Mouse (Mus musculus): Measurements from ENCODE around the gene Ttll12. TPM values are rescaled to one million over a fixed set of nuclear protein-coding genes. Genes with fewer than 3 reads are reported as not detected.

The Ttll12 gene
- total RNA-seq, 2 experiments from 2014 or later, result 4.2 to 4.9 TPM

DNA sequence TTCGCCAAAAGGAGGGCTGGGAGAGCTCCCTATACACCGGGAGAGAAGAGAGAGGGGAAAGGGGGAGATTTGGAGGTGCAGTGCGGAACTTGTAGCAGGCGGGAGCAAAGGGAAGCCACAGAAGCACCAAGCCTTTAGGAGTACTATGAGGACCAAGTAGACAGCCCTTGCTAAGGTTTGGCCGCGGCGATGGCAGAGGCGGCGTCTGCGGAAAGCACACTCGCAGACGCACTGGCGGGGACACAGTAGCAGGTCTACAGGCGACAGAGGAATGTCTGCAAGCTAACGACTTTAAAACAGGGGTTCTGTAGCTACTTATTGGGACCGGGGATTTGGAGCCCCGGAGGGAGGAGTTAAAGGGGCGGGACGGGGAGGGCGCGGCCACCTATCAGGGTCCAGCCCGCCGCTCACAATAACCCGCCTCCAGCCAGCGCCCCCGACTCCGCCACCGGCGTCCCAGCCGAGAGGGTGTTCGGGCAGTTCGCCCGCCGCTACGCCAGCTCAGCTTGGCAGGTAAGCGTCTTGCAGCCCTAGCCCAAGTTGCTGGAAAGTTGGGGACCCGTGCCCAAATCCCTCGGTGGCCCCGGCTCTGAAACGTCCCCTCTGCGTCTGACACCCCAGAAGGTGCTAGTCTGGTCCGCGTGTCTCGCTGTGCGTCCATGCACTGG, 68.4 kb downstream of the Ttll12 start, which contains the start of gene Bik:
Bik (plus strand) TSS at position 439 of the 668 bp plus-strand sequence.
- DNase-seq, result peak; percentile 48

Other genes starting within 250 kb of the Ttll12 start
- gene Arfgap3, start 244.9 kb downstream of the Ttll12 start, total RNA-seq (2021), result 1 to 10 TPM; 5.8 to 9.6 TPM
- gene Pacsin2, start 130.6 kb downstream of the Ttll12 start, total RNA-seq (2021), result 10 to 100 TPM; 51.6 to 53.8 TPM
- gene Ttll1, start 84.3 kb downstream of the Ttll12 start, total RNA-seq (2021), result 1 to 10 TPM; 2.2 to 6.3 TPM
- gene Bik, start 68.3 kb downstream of the Ttll12 start, total RNA-seq (2021), result 1 to 10 TPM in 1 of 2 experiments, under 1 TPM in 1; 0.59 to 1.3 TPM
- 10 to 100 TPM; 21.2 to 34.5 TPM for gene Tspo, start 31.6 kb downstream of the Ttll12 start, total RNA-seq (2021)
- gene Mcat, start 31.4 kb downstream of the Ttll12 start, total RNA-seq (2021), result 10 to 100 TPM; 18.6 to 21.4 TPM
- gene Scube1, start 129.9 kb upstream of the Ttll12 start, total RNA-seq (2021), result under 1 TPM; 0.32 to 0.67 TPM
- gene Mpped1, start 184.3 kb upstream of the Ttll12 start, total RNA-seq (2021), result not detected